Mouse (Mus musculus) WW6 (cell line): ENCODE results near the gene Vgll4.
A peak's percentile ranks its signal among the peaks of the same experiment; 100 is the strongest.
"Not testable (repeated sequence)": the region's sequence is repeated elsewhere in the genome, so short reads cannot be mapped to it uniquely, and the experiment has no call there.

ENCODE experiments used
- DNase-seq: peaks from one replicate; pipeline ENCODE4 v3.0.0-alpha.2; 2013; ENCODE audit warnings: low read depth, low spot score

Vgll4 gene

GRCm38 (mm10) chr6:114894548-114895106 lies 75.2 kb downstream of the Vgll4 start:
- DNase-seq = no peak

- no peak for DNase-seq
These were observed 76.2 kb downstream of the Vgll4 start for GRCm38 (mm10) chr6:114893427-114894209.

- DNase-seq = no peak
These were observed 77.4 kb downstream of the Vgll4 start for GRCm38 (mm10) chr6:114892363-114892762.

GRCm38 (mm10) chr6:114891771-114892170 lies 78.0 kb downstream of the Vgll4 start:
- no peak for DNase-seq

GRCm38 (mm10) chr6:114891272-114891671 lies 78.5 kb downstream of the Vgll4 start:
- no peak for DNase-seq

- no peak for DNase-seq
These were observed 79.2 kb downstream of the Vgll4 start for GRCm38 (mm10) chr6:114890411-114891115.

GRCm38 (mm10) chr6:114889971-114890370 lies 79.8 kb downstream of the Vgll4 start:
- not testable (repeated sequence) for DNase-seq

GRCm38 (mm10) chr6:114888922-114889321 lies 80.9 kb downstream of the Vgll4 start:
- peak; percentile 78 for DNase-seq

- DNase-seq = no peak
These were observed 83.1 kb downstream of the Vgll4 start for GRCm38 (mm10) chr6:114886504-114887361.

GRCm38 (mm10) chr6:114886012-114886411 lies 83.8 kb downstream of the Vgll4 start:
- DNase-seq = no peak

- no peak for DNase-seq
These were observed 84.7 kb downstream of the Vgll4 start for GRCm38 (mm10) chr6:114885129-114885528.

GRCm38 (mm10) chr6:114883261-114883740 lies 86.5 kb downstream of the Vgll4 start:
- no peak for DNase-seq

GRCm38 (mm10) chr6:114882675-114883074 lies 87.1 kb downstream of the Vgll4 start:
- no peak for DNase-seq

GRCm38 (mm10) chr6:114882212-114882611 lies 87.6 kb downstream of the Vgll4 start:
- DNase-seq = no peak

GRCm38 (mm10) chr6:114880798-114881197 lies 89.0 kb downstream of the Vgll4 start:
- DNase-seq = no peak

GRCm38 (mm10) chr6:114878841-114879520 lies 90.8 kb downstream of the Vgll4 start:
- no peak for DNase-seq

GRCm38 (mm10) chr6:114876546-114876945 lies 93.2 kb downstream of the Vgll4 start:
- DNase-seq = no peak

GRCm38 (mm10) chr6:114876033-114876432 lies 93.8 kb downstream of the Vgll4 start:
- DNase-seq = no peak

- DNase-seq = peak; percentile 57
These were observed 94.7 kb downstream of the Vgll4 start for GRCm38 (mm10) chr6:114875018-114875558.

- no peak for DNase-seq
These were observed 95.5 kb downstream of the Vgll4 start for GRCm38 (mm10) chr6:114874138-114874928.
